Mouse (Mus musculus): ENCODE results near the gene Gm5617. TPM values are rescaled to one million over a fixed set of nuclear protein-coding genes. Genes with fewer than 3 reads are reported as not detected.

Gm5617 gene
- polyA plus RNA-seq, 1 experiment from 2014 or later, result 72.3 TPM

GRCm38 (mm10) chr9:48481214-48482134 is 13.8 kb upstream of the Gm5617 start:
- no peak overlapping the region for H3K9ac ChIP-seq (ENCODE audit: low read depth, low read length)
- H3K36me3 ChIP-seq (ENCODE audit: control insufficient read depth, insufficient read depth), result peaks cover 6% of the 10 kb centered on the region; the same call in 1 of the 2 replicates
- 34% methylated on average over 20 of the region's 20 CpGs for WGBS

GRCm38 (mm10) chr9:48495548-48495932 is 298 bp downstream of the Gm5617 start:
- peak overlapping the region; percentile 87 for H3K9ac ChIP-seq (ENCODE audit: low read depth, low read length)
- peaks cover 25% of the 10 kb centered on the region for H3K36me3 ChIP-seq (ENCODE audit: control insufficient read depth, insufficient read depth)
- no peaks in the 10 kb centered on the region for H3K4me1 ChIP-seq (replicated peaks; ENCODE audit: control insufficient read depth, insufficient read depth, low read length)
- H3K4me2 ChIP-seq (replicated peaks; ENCODE audit: low read depth), result peak overlapping the region; percentile 86
- H3K27ac ChIP-seq (ENCODE audit: low read depth, low read length), result peak overlapping the region; percentile 94
- peak; percentile 60 for ATAC-seq
- no peaks in the 10 kb centered on the region for H3K27me3 ChIP-seq (replicated peaks; ENCODE audit: control insufficient read depth, insufficient read depth, low read length)
- 3% methylated on average over 34 of the region's 34 CpGs for WGBS
- H3K4me3 ChIP-seq (ENCODE audit: low read depth, low read length), result peak overlapping the region; percentile 92
- TF ChIP-seq CTCF (IDR thresholded peaks at IDR 0.05; ENCODE audit: low read depth), result no peak
- no peaks in the 10 kb centered on the region for H3K9me3 ChIP-seq (ENCODE audit: control insufficient read depth)

More at GRCm38 (mm10) chr9:48481214-48482134, 13.8 kb upstream of the Gm5617 start:
- no peaks in the 10 kb centered on the region for H3K27me3 ChIP-seq (replicated peaks; ENCODE audit: control insufficient read depth, insufficient read depth, low read length)
- peak overlapping the region; percentile 97 for H3K4me2 ChIP-seq (replicated peaks; ENCODE audit: low read depth)
- peak overlapping the region; percentile 85 for H3K4me3 ChIP-seq (ENCODE audit: low read depth, low read length)
- H3K4me1 ChIP-seq (replicated peaks; ENCODE audit: control insufficient read depth, insufficient read depth, low read length), result no peaks in the 10 kb centered on the region
- no peak overlapping the region for H3K27ac ChIP-seq (ENCODE audit: low read depth, low read length)
- TF ChIP-seq CTCF (IDR thresholded peaks at IDR 0.05; ENCODE audit: low read depth), result no peak
- H3K9me3 ChIP-seq (ENCODE audit: control insufficient read depth), result no peaks in the 10 kb centered on the region
- ATAC-seq, result no peak

GRCm38 (mm10) chr9:48501192-48501591 is 6.0 kb downstream of the Gm5617 start:
- WGBS, result 83% methylated on average over 7 of the region's 7 CpGs
- TF ChIP-seq CTCF (IDR thresholded peaks at IDR 0.05; ENCODE audit: low read depth), result no peak
- Histone ChIP-seq H3K27me3 (replicated peaks; ENCODE audit: control insufficient read depth, insufficient read depth, low read length) (no peaks in the 10 kb centered on the region), H3K4me1 (replicated peaks; ENCODE audit: control insufficient read depth, insufficient read depth, low read length) (no peaks in the 10 kb centered on the region), H3K27ac (ENCODE audit: low read depth, low read length) (no peak overlapping the region), H3K9me3 (ENCODE audit: control insufficient read depth) (no peaks in the 10 kb centered on the region), H3K36me3 (ENCODE audit: control insufficient read depth, insufficient read depth) (no peaks in the 10 kb centered on the region; the same call in 1 of the 2 replicates), H3K4me2 (replicated peaks; ENCODE audit: low read depth) (no peak overlapping the region), H3K4me3 (ENCODE audit: low read depth, low read length) (no peak overlapping the region), H3K9ac (ENCODE audit: low read depth, low read length) (no peak overlapping the region)
- ATAC-seq, result no peak

DNA sequence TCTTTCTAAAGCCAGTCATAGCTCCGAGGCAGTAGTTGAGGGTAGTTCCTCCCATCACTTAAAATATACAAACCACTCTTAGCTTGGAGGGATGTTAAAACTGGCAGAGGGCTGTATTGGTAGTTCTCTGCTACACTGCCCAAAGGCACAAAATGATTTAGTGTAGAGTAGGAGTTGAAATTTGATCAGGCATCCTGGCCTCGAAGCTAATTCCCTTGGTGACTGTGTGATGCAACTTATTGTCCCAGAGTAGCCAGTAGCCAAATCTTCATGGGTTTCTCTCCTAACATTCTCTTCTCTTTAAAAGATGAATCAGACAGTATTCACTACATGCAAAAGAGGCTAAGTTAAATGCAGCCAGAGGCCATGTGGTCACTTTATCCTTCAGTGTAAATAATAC is 7.8 kb downstream of the Gm5617 start:
- H3K9ac ChIP-seq (ENCODE audit: low read depth, low read length), result no peak overlapping the region
- no peaks in the 10 kb centered on the region for H3K9me3 ChIP-seq (ENCODE audit: control insufficient read depth)
- H3K36me3 ChIP-seq (ENCODE audit: control insufficient read depth, insufficient read depth), result no peaks in the 10 kb centered on the region
- ATAC-seq, result no peak
- no peak for TF ChIP-seq CTCF (IDR thresholded peaks at IDR 0.05; ENCODE audit: low read depth)
- WGBS, result 59% methylated on average over 2 of the region's 2 CpGs
- no peak overlapping the region for H3K4me3 ChIP-seq (ENCODE audit: low read depth, low read length)
- no peak overlapping the region for H3K4me2 ChIP-seq (replicated peaks; ENCODE audit: low read depth)
- H3K27ac ChIP-seq (ENCODE audit: low read depth, low read length), result no peak overlapping the region
- no peaks in the 10 kb centered on the region for H3K27me3 ChIP-seq (replicated peaks; ENCODE audit: control insufficient read depth, insufficient read depth, low read length)
- no peaks in the 10 kb centered on the region for H3K4me1 ChIP-seq (replicated peaks; ENCODE audit: control insufficient read depth, insufficient read depth, low read length)

DNA sequence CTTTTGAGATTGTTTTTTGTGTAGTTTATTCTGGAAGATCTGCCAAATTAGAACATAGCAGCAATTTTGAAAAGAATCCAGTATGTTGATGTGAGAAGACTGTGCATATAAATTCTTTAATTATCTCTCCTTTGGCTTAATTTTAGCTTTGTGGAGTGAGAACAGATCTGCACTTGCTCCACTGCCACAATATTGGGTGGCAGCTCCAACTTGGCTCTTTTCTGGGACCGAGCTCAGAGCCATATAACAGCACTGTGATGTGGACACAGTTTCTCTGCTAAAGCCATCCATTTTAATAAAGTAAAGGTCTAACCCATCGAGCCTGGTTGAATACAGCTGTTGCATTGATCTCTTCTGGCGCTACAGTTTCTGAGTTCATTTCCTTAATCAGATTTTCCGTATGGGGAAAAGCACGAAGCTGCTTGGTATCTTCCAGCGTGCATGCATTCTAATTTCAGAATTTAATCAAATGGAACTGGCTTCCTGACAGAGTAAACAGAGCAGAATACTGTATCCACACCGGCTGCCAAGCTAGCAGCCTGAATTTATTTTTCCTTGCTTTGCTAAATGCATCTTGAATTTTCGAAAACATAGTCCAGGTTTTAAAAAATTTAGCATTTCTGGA is 9.6 kb downstream of the Gm5617 start:
- Histone ChIP-seq H3K9ac (ENCODE audit: low read depth, low read length) (no peak overlapping the region), H3K4me1 (replicated peaks; ENCODE audit: control insufficient read depth, insufficient read depth, low read length) (no peaks in the 10 kb centered on the region), H3K27me3 (replicated peaks; ENCODE audit: control insufficient read depth, insufficient read depth, low read length) (no peaks in the 10 kb centered on the region), H3K4me2 (replicated peaks; ENCODE audit: low read depth) (no peak overlapping the region), H3K4me3 (ENCODE audit: low read depth, low read length) (no peak overlapping the region), H3K36me3 (ENCODE audit: control insufficient read depth, insufficient read depth) (no peaks in the 10 kb centered on the region), H3K27ac (ENCODE audit: low read depth, low read length) (no peak overlapping the region), H3K9me3 (ENCODE audit: control insufficient read depth) (no peaks in the 10 kb centered on the region)
- ATAC-seq, result no peak
- WGBS, result 64% methylated on average over 8 of the region's 8 CpGs
- TF ChIP-seq CTCF (IDR thresholded peaks at IDR 0.05; ENCODE audit: low read depth), result no peak

DNA sequence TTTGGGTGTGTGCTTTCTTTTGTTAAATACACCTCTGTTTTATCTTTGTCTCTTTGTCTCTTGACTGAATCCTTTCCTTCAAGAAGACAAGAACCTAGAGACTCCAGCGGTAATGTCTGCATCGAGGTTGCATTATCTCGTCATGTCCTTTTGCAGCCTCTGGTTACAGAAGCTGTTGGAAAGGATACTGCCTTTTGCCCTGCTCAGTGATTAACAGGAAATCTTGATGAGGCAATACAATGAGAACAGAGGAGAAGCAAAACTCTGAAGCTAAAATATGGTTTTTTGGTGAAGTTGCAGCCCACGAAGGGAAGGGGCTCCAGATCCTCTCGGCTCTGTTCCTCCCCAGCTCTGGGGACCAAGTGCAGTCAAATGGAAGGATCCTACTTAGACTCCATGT is 14.9 kb downstream of the Gm5617 start:
- no peaks in the 10 kb centered on the region for H3K4me1 ChIP-seq (replicated peaks; ENCODE audit: control insufficient read depth, insufficient read depth, low read length)
- no peak overlapping the region for H3K4me2 ChIP-seq (replicated peaks; ENCODE audit: low read depth)
- 88% methylated on average over 5 of the region's 5 CpGs for WGBS
- no peak for ATAC-seq
- TF ChIP-seq CTCF (IDR thresholded peaks at IDR 0.05; ENCODE audit: low read depth), result no peak
- H3K4me3 ChIP-seq (ENCODE audit: low read depth, low read length), result no peak overlapping the region
- H3K27me3 ChIP-seq (replicated peaks; ENCODE audit: control insufficient read depth, insufficient read depth, low read length), result no peaks in the 10 kb centered on the region
- H3K9ac ChIP-seq (ENCODE audit: low read depth, low read length), result no peak overlapping the region
- H3K27ac ChIP-seq (ENCODE audit: low read depth, low read length), result no peak overlapping the region
- H3K9me3 ChIP-seq (ENCODE audit: control insufficient read depth), result no peaks in the 10 kb centered on the region
- no peaks in the 10 kb centered on the region for H3K36me3 ChIP-seq (ENCODE audit: control insufficient read depth, insufficient read depth)

Data from intestine, postnatal 0 days (tissue).